27 mouse cellular contexts compared by ENCODE assay signal in the genomic region with DNA sequence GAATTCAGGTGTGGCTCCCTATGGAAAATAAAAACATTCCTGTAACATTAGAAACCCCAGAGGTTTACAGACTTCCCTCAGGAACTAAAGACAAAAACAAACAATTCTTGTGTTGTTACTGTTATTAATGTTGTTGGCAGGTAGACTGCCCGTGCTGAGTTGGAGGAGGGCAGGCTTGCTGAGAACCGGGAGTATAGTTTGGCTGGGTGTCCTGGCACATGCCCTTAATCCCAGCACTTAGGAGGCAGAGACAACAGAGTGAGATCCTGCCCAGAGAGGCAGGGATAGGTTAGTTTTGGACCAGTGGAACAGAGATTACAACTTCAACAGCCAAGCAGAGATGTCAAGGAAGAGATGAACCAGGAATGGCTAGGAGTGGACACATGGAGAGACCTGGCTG. TPM values are rescaled to one million over a fixed set of nuclear protein-coding genes. Genes with fewer than 3 reads are reported as not detected.
DNase-seq lines count a peak whose midpoint lies in the region; ATAC-seq and TF ChIP-seq lines count a peak whose summit lies in the region.
"Had no signal": no experiment of that assay in that cellular context is flagged by ENCODE, and none has a peak within 500 bp of the region (broad histone marks: within the 10 kb centered on the region; RNA-seq: fewer than 3 reads in every experiment).

No protein-coding gene starts in this region.

- H3K4me1 ChIP-seq in lung, postnatal 0 days (ENCODE audit: insufficient read depth, low read depth, low read length), result no peaks in the 10 kb centered on the region
- H3K4me1 ChIP-seq: hindbrain, embryonic 12.5 days; hindbrain, embryonic 15.5 days had no signal

- H3K4me3 ChIP-seq in lung, postnatal 0 days (ENCODE audit: low read depth, low read length), result no peak overlapping the region
- H3K4me3 ChIP-seq: embryonic facial prominence, embryonic 10.5 days; embryonic facial prominence, embryonic 13.5 days; erythroblast, embryonic 14.5 days; forebrain, embryonic 12.5 days; forebrain, embryonic 15.5 days; hindbrain, embryonic 12.5 days; hindbrain, embryonic 15.5 days had no signal

- DNase-seq in cerebellum, adult 11-12 months, result peak; percentile 77
- DNase-seq in cerebellum, adult 8-10 months, result peak; percentile 40
- DNase-seq in cerebellum, postnatal 10 days, result peak; percentile 71 to 82
- DNase-seq in cerebellum, postnatal 36 days, result peak; percentile 63 to 64
- DNase-seq in lung, postnatal 0 days (ENCODE audit: low spot score), result no peak
- DNase-seq in kidney, postnatal 10 days, result no peak
- DNase-seq in frontal cortex, postnatal 10 days (ENCODE audit: low spot score in 2 of 2), result no peak
- DNase-seq: adrenal gland, postnatal 10 days; adrenal gland, postnatal 36 days; B cell, adult 2 months; embryo, embryonic 11 days; gastrocnemius, postnatal 10 days; heart, adult 11 months; kidney, adult 2 months had no signal

- no peaks in the 10 kb centered on the region for H3K27me3 ChIP-seq in lung, postnatal 0 days (replicated peaks; ENCODE audit: insufficient read depth, low read length)
- H3K27me3 ChIP-seq: CH12.LX; embryonic facial prominence, embryonic 13.5 days; forebrain, embryonic 12.5 days; forebrain, embryonic 15.5 days; hindbrain, embryonic 12.5 days; hindbrain, embryonic 15.5 days had no signal

- no peak for ATAC-seq in cerebellum, adult (ENCODE audit: insufficient number of reproducible peaks, low FRiP score, low TSS enrichment)
- no peak for ATAC-seq in lung, postnatal 0 days
- ATAC-seq: forebrain, embryonic 15.5 days; intestine, postnatal 0 days; Patski had no signal

- H3K36me3 ChIP-seq in lung, postnatal 0 days (ENCODE audit: insufficient read depth, low read length), result no peaks in the 10 kb centered on the region
- H3K36me3 ChIP-seq: embryonic facial prominence, embryonic 10.5 days; embryonic facial prominence, embryonic 13.5 days; forebrain, embryonic 12.5 days; forebrain, embryonic 15.5 days; G1E; hindbrain, embryonic 12.5 days; hindbrain, embryonic 15.5 days had no signal

- no peak overlapping the region for H3K4me2 ChIP-seq in lung, postnatal 0 days (replicated peaks; ENCODE audit: low read depth, low read length)
- H3K4me2 ChIP-seq: embryonic facial prominence, embryonic 13.5 days; forebrain, embryonic 12.5 days; forebrain, embryonic 15.5 days; heart, embryonic 11.5 days; hindbrain, embryonic 12.5 days; hindbrain, embryonic 15.5 days had no signal

- WGBS in lung, postnatal 0 days, result 64% methylated on average over 2 of the region's 2 CpGs

- TF ChIP-seq EP300 in lung, postnatal 0 days (IDR thresholded peaks at IDR 0.05), result no peak

- H3K9ac ChIP-seq in lung, postnatal 0 days (replicated peaks; ENCODE audit: low read depth), result no peak overlapping the region
- H3K9ac ChIP-seq: embryonic facial prominence, embryonic 13.5 days; forebrain, embryonic 12.5 days; forebrain, embryonic 15.5 days; hindbrain, embryonic 12.5 days; hindbrain, embryonic 15.5 days had no signal

- no peaks in the 10 kb centered on the region for H3K9me3 ChIP-seq in lung, postnatal 0 days (ENCODE audit: low read length)
- H3K9me3 ChIP-seq: embryonic facial prominence, embryonic 10.5 days; embryonic facial prominence, embryonic 13.5 days; forebrain, embryonic 12.5 days; forebrain, embryonic 15.5 days; G1E; hindbrain, embryonic 12.5 days; hindbrain, embryonic 15.5 days had no signal

- TF ChIP-seq CTCF in lung, postnatal 0 days (IDR thresholded peaks at IDR 0.05), result no peak

- no peak overlapping the region for H3K27ac ChIP-seq in lung, postnatal 0 days (ENCODE audit: low read length)
- H3K27ac ChIP-seq: embryonic facial prominence, embryonic 10.5 days; embryonic facial prominence, embryonic 13.5 days; forebrain, embryonic 12.5 days; forebrain, embryonic 15.5 days; hindbrain, embryonic 12.5 days; hindbrain, embryonic 15.5 days had no signal

RNA-seq across cellular contexts. Expression of a gene that starts 46.5 kb away (rescaled TPM):
- 0.02 and 0.13 TPM in 2 replicates for polyA plus RNA-seq in lung, postnatal 0 days (2015; fragmentation: Nextera tagmentation; extraction: Ambion mirVana)
- polyA plus RNA-seq: erythroblast, embryonic 14.5 days; G1E; kidney, adult 2 months had no signal

Comparison
In these comparisons a context has a peak if more than half of its experiments do, and no peak if none do; other contexts are left out.
1. DNase-seq: peak in cerebellum, adult 11-12 months (single experiment), cerebellum, adult 8-10 months (single experiment), cerebellum, postnatal 10 days (2 of 2) and cerebellum, postnatal 36 days (2 of 2); none in lung, postnatal 0 days (single experiment), kidney, postnatal 10 days (single experiment) and frontal cortex, postnatal 10 days (0 of 2).